Mouse (Mus musculus) heart, embryonic 15.5 days (tissue): ENCODE data around the gene Spats2l. TPM values are rescaled to one million over a fixed set of nuclear protein-coding genes. Genes with fewer than 3 reads are reported as not detected.
A peak's percentile ranks its signal among the peaks of the same experiment; 100 is the strongest.

Source experiments
- ATAC-seq: fragments of 200-750 bp; cut with Nextera tagmentation; replicated peaks from 2 replicates; pipeline ENCODE4 v1.8.0; 2017; ENCODE audit warnings: low read depth, moderate TSS enrichment; ENCODE audit not compliant: insufficient number of reproducible peaks, insufficient read depth, low FRiP score
- H3K27ac ChIP-seq: fragments of 300-500 bp; sonication (generic); 2 replicates; pipeline ENCODE4 v1.5.1; 2015; ENCODE audit warnings: mild to moderate bottlenecking, inconsistent platforms
- H3K27me3 ChIP-seq: fragments of 300-500 bp; sonication (generic); 2 replicates; pipeline ENCODE4 v1.6.1; 2015; ENCODE audit warnings: inconsistent platforms
- H3K36me3 ChIP-seq: fragments of 300-500 bp; sonication (generic); 2 replicates; pipeline ENCODE4 v1.6.1; 2015; ENCODE audit warnings: mild to moderate bottlenecking, inconsistent platforms
- H3K4me1 ChIP-seq: fragments of 300-500 bp; sonication (generic); replicated peaks from 2 replicates; pipeline ENCODE4 v1.6.1; 2015; ENCODE audit warnings: inconsistent platforms
- H3K4me2 ChIP-seq: fragments of 300-500 bp; sonication (generic); 2 replicates; pipeline ENCODE4 v1.6.1; 2015; ENCODE audit warnings: inconsistent platforms, mild to moderate bottlenecking, moderate library complexity
- H3K4me3 ChIP-seq: fragments of 300-500 bp; sonication (generic); 2 replicates; pipeline ENCODE4 v1.5.1; 2015; ENCODE audit warnings: mild to moderate bottlenecking, inconsistent platforms
- H3K9ac ChIP-seq: fragments of 300-500 bp; sonication (generic); 2 replicates; pipeline ENCODE4 v1.6.1; 2015; ENCODE audit warnings: mild to moderate bottlenecking, inconsistent platforms
- H3K9me3 ChIP-seq: fragments of 300-500 bp; sonication (generic); replicated peaks from 2 replicates; pipeline ENCODE4 v1.6.1; 2016; ENCODE audit warnings: inconsistent platforms
- WGBS: fragments of 180-500 bp; shearing (Covaris S2); methylation state at CpG from one replicate; pipeline ENCODE4 v1.1.7; 2015; ENCODE audit warnings: mixed read lengths; 5-methylcytosine and 5-hydroxymethylcytosine counted together
- polyA plus RNA-seq: library from polyadenylated mRNA; unstranded; fragments of >200 nt; fragmentation: Nextera tagmentation; extraction: Ambion mirVana; gene quantifications from 2 replicates; pipeline ENCODE4 v1.2.1, GENCODE M21; 2015

The Spats2l gene
- polyA plus RNA-seq, 1 experiment from 2014 or later, result 66.6 TPM

- no peak for ATAC-seq
- H3K27ac ChIP-seq, result no peak overlapping the region
- no peaks in the 10 kb centered on the region for H3K9me3 ChIP-seq
- no peak overlapping the region for H3K4me2 ChIP-seq
- H3K4me3 ChIP-seq, result no peak overlapping the region
- H3K36me3 ChIP-seq, result no peaks in the 10 kb centered on the region
- H3K4me1 ChIP-seq, result no peaks in the 10 kb centered on the region
- no peaks in the 10 kb centered on the region for H3K27me3 ChIP-seq
- 84% methylated on average over 3 of the region's 3 CpGs for WGBS
- no peak overlapping the region for H3K9ac ChIP-seq
Measured at GRCm38 (mm10) chr1:57976860-57977259, 202.9 kb downstream of the Spats2l start.

GRCm38 (mm10) chr1:57989052-57989600 lies 215.2 kb downstream of the Spats2l start:
- no peaks in the 10 kb centered on the region for H3K27me3 ChIP-seq
- H3K4me1 ChIP-seq, result no peaks in the 10 kb centered on the region; the same call in 1 of the 2 replicates
- no peak overlapping the region for H3K4me3 ChIP-seq
- 47% methylated on average over 6 of the region's 6 CpGs for WGBS
- H3K27ac ChIP-seq, result peak overlapping the region; percentile 31; the same call in 1 of the 2 replicates
- H3K9me3 ChIP-seq, result no peaks in the 10 kb centered on the region
- peak; percentile 50; the same call in 1 of the 2 replicates for ATAC-seq
- H3K4me2 ChIP-seq, result no peak overlapping the region
- no peaks in the 10 kb centered on the region for H3K36me3 ChIP-seq
- H3K9ac ChIP-seq, result no peak overlapping the region

GRCm38 (mm10) chr1:57991277-57991676 lies 217.3 kb downstream of the Spats2l start:
- ATAC-seq, result no peak
- H3K27ac ChIP-seq, result no peak overlapping the region
- 62% methylated on average over 2 of the region's 2 CpGs for WGBS
- no peak overlapping the region for H3K4me3 ChIP-seq
- no peaks in the 10 kb centered on the region for H3K36me3 ChIP-seq
- H3K9me3 ChIP-seq, result no peaks in the 10 kb centered on the region
- H3K4me1 ChIP-seq, result peaks cover under 1% of the 10 kb centered on the region
- no peak overlapping the region for H3K9ac ChIP-seq
- no peaks in the 10 kb centered on the region for H3K27me3 ChIP-seq
- no peak overlapping the region for H3K4me2 ChIP-seq

- peak within 1 kb of the TSS; percentile 78 for H3K9ac ChIP-seq
Measured at GRCm38 (mm10) chr1:57995432-57996132, 221.6 kb downstream of the Spats2l start, which contains the start of gene Sgo2a. Sgo2a (plus strand) TSS chr1:57995971.

GRCm38 (mm10) chr1:57996133-57996615 lies 222.2 kb downstream of the Spats2l start:
- Histone ChIP-seq H3K36me3 (peaks cover 4% of the 10 kb centered on the region; the same call in 1 of the 2 replicates), H3K27me3 (no peaks in the 10 kb centered on the region), H3K27ac (peak overlapping the region; percentile 76), H3K9me3 (no peaks in the 10 kb centered on the region), H3K9ac (peak overlapping the region; percentile 78), H3K4me2 (peak overlapping the region; percentile 84), H3K4me3 (peak overlapping the region; percentile 82), H3K4me1 (peaks cover 15% of the 10 kb centered on the region)
- ATAC-seq, result peak; percentile 30; the same call in 1 of the 2 replicates
- WGBS, result 0% methylated on average over 29 of the region's 29 CpGs

More at GRCm38 (mm10) chr1:57995432-57996132, 221.6 kb downstream of the Spats2l start, which contains the start of gene Sgo2a:
- no peaks in the 10 kb centered on the region for H3K36me3 ChIP-seq
- WGBS, result 7% methylated on average over 28 of the region's 30 CpGs
- peak; percentile 97 for ATAC-seq
- H3K27me3 ChIP-seq, result no peaks in the 10 kb centered on the region
- H3K9me3 ChIP-seq, result no peaks in the 10 kb centered on the region
- H3K4me1 ChIP-seq, result peaks cover 15% of the 10 kb centered on the region
- peak within 1 kb of the TSS; percentile 76 for H3K27ac ChIP-seq
- H3K4me3 ChIP-seq, result peak within 1 kb of the TSS; percentile 82
- H3K4me2 ChIP-seq, result peak within 1 kb of the TSS; percentile 84

Other genes with a start within 250 kb of the Spats2l start
- gene Sgo2a, start 221.8 kb downstream of the Spats2l start, polyA plus RNA-seq, result 14.2 and 16.2 TPM in 2 replicates
- gene Kctd18, start 244.8 kb downstream of the Spats2l start, polyA plus RNA-seq, result 9.8 and 11.7 TPM in 2 replicates